Mouse (Mus musculus) neutrophil, adult 65 days (primary cell): ENCODE results near the gene Olfr775. TPM values are rescaled to one million over a fixed set of nuclear protein-coding genes. Genes with fewer than 3 reads are reported as not detected.

Experiments used
- total RNA-seq: library from RNA; stranded (reverse); gene quantifications from 2 replicates; pipeline ENCODE4 v1.2.4, GENCODE M21; 2023

Olfr775 gene
- total RNA-seq = not detected in 2 replicates

GRCm38 (mm10) chr10:129248112-129248511 lies at the start of gene Olfr775:
Gene Olfr775, plus strand, starts transcription at chr10:129248412.

GRCm38 (mm10) chr10:129235904-129236303 lies 12.3 kb upstream of the Olfr775 start, which contains the start of gene Olfr774:
Gene Olfr774, plus strand, starts transcription at chr10:129236204.

GRCm38 (mm10) chr10:129258827-129259226 lies 10.6 kb downstream of the Olfr775 start, which contains the start of gene Olfr776:
Gene Olfr776, plus strand, starts transcription at chr10:129259127.

GRCm38 (mm10) chr10:129271081-129271535 lies 22.9 kb downstream of the Olfr775 start, which contains the start of gene Olfr777:
Gene Olfr777, minus strand, starts transcription at chr10:129271485.

Other genes with a start within 250 kb of the Olfr775 start
- gene Olfr763, start 237.6 kb upstream of the Olfr775 start, total RNA-seq = not detected in 2 replicates
- gene Olfr764-ps1, start 208.5 kb upstream of the Olfr775 start, total RNA-seq = not detected in 2 replicates
- gene Olfr765, start 198.4 kb upstream of the Olfr775 start, total RNA-seq = not detected in 2 replicates
- not detected in 2 replicates for gene Olfr766-ps1, start 179.4 kb upstream of the Olfr775 start, total RNA-seq
- gene Olfr767, start 165.5 kb upstream of the Olfr775 start, total RNA-seq = 0.09 TPM in 1 of 2 replicates, not detected in the other
- gene Olfr768, start 149.0 kb upstream of the Olfr775 start, total RNA-seq = not detected in 2 replicates
- not detected in 2 replicates for gene Olfr769, start 130.6 kb upstream of the Olfr775 start, total RNA-seq
- gene Olfr770, start 109.4 kb upstream of the Olfr775 start, total RNA-seq = not detected in 2 replicates
- not detected in 2 replicates for gene Olfr771, start 83.7 kb upstream of the Olfr775 start, total RNA-seq
- not detected in 2 replicates for gene Olfr772, start 70.5 kb upstream of the Olfr775 start, total RNA-seq
- gene Olfr773, start 61.0 kb upstream of the Olfr775 start, total RNA-seq = not detected in 2 replicates
- gene Olfr774, start 12.2 kb upstream of the Olfr775 start, total RNA-seq = not detected in 2 replicates
- not detected in 2 replicates for gene Olfr776, start 10.7 kb downstream of the Olfr775 start, total RNA-seq
- gene Olfr777, start 23.1 kb downstream of the Olfr775 start, total RNA-seq = not detected in 2 replicates
- not detected in 2 replicates for gene Olfr780, start 69.7 kb downstream of the Olfr775 start, total RNA-seq
- gene Olfr781, start 80.4 kb downstream of the Olfr775 start, total RNA-seq = not detected in 2 replicates
- gene Olfr782, start 100.4 kb downstream of the Olfr775 start, total RNA-seq = not detected in 2 replicates
- 0.28 TPM in 1 of 2 replicates, not detected in the other for gene Olfr784, start 135.7 kb downstream of the Olfr775 start, total RNA-seq
- gene Olfr785, start 157.0 kb downstream of the Olfr775 start, total RNA-seq = not detected in 2 replicates
- not detected in 2 replicates for gene Olfr786, start 178.9 kb downstream of the Olfr775 start, total RNA-seq
- not detected in 2 replicates for gene Olfr787, start 213.4 kb downstream of the Olfr775 start, total RNA-seq
- not detected in 2 replicates for gene Olfr788, start 222.6 kb downstream of the Olfr775 start, total RNA-seq
- gene Olfr789, start 236.3 kb downstream of the Olfr775 start, total RNA-seq = 0.09 TPM in 1 of 2 replicates, not detected in the other